Mouse (Mus musculus) lung, embryonic 16.5 days (tissue): ENCODE results near the gene Prr5l. TPM values are rescaled to one million over a fixed set of nuclear protein-coding genes. Genes with fewer than 3 reads are reported as not detected.

ENCODE experiments used
- ATAC-seq: fragments of 200-750 bp; cut with Nextera tagmentation; 2 replicates; pipeline ENCODE4 v1.8.0; 2017; ENCODE audit warnings: low read depth, mild to moderate bottlenecking, moderate library complexity
- H3K27ac ChIP-seq: fragments of 300-500 bp; sonication (generic); 2 replicates; pipeline ENCODE4 v1.5.1; 2014; ENCODE audit warnings: mild to moderate bottlenecking, control low read depth, low read length
- H3K27me3 ChIP-seq: fragments of 300-500 bp; sonication (generic); 2 replicates; pipeline ENCODE4 v1.6.1; 2014; ENCODE audit warnings: low read depth, low read length, mixed read lengths; ENCODE audit not compliant: control insufficient read depth, insufficient read depth
- H3K36me3 ChIP-seq: fragments of 300-500 bp; sonication (generic); 2 replicates; pipeline ENCODE4 v1.6.1; 2014; ENCODE audit warnings: low read length; ENCODE audit not compliant: control insufficient read depth, insufficient read depth
- H3K4me1 ChIP-seq: fragments of 300-500 bp; sonication (generic); replicated peaks from 2 replicates; pipeline ENCODE4 v1.6.1; 2014; ENCODE audit warnings: low read length, mixed read lengths; ENCODE audit not compliant: control insufficient read depth, insufficient read depth
- H3K4me2 ChIP-seq: fragments of 300-500 bp; sonication (generic); 2 replicates; pipeline ENCODE4 v1.6.1; 2014; ENCODE audit warnings: low read depth, low read length, control low read depth
- H3K4me3 ChIP-seq: fragments of 300-500 bp; sonication (generic); 2 replicates; pipeline ENCODE4 v1.5.1; 2014; ENCODE audit warnings: mild to moderate bottlenecking, low read length, control low read depth
- H3K9ac ChIP-seq: fragments of 300-500 bp; sonication (generic); 2 replicates; pipeline ENCODE4 v1.6.1; 2014; ENCODE audit warnings: low read length, control low read depth
- H3K9me3 ChIP-seq: fragments of 300-500 bp; sonication (generic); 2 replicates; pipeline ENCODE4 v1.6.1; 2016; ENCODE audit warnings: low read length; ENCODE audit not compliant: control insufficient read depth
- WGBS: fragments of 180-500 bp; shearing (Covaris S2); extraction: QIAGEN DNeasy Blood & Tissue Kit; methylation state at CpG from one replicate; pipeline ENCODE4 v1.1.7; 2014; 5-methylcytosine and 5-hydroxymethylcytosine counted together
- polyA plus RNA-seq: library from polyadenylated mRNA; unstranded; fragments of >200 nt; fragmentation: Nextera tagmentation; extraction: Ambion mirVana; gene quantifications from 2 replicates; pipeline ENCODE4 v1.2.1, GENCODE M21; 2015

Gene Prr5l
- polyA plus RNA-seq, 1 experiment from 2014 or later, result 43.7 TPM

DNA sequence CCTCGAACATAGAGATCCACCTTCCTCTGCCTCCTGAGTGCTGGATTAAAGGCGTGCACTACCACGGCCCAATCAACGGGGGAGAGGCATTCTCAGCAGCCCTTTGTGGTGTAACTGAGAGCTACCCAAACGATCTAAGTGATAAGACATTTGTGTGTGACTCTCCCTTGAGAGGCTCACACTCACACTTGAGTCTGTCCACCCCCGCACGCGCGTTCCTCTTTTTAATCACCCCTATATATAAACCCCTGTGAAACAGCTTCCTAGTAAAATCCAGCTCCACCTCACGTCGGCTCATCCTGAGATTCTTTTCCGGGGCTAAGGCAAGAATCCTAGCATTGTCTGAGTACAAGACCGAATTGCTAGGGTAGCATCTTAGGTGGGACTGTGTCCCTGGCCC is 25.9 kb upstream of the Prr5l start:
- no peak overlapping the region for H3K4me2 ChIP-seq
- no peaks in the 10 kb centered on the region for H3K36me3 ChIP-seq
- no peaks in the 10 kb centered on the region for H3K9me3 ChIP-seq
- no peak overlapping the region for H3K9ac ChIP-seq
- H3K4me1 ChIP-seq, result peaks cover 4% of the 10 kb centered on the region; the same call in 1 of the 2 replicates
- no peak overlapping the region for H3K4me3 ChIP-seq
- H3K27me3 ChIP-seq, result no peaks in the 10 kb centered on the region
- no peak overlapping the region for H3K27ac ChIP-seq
- ATAC-seq, result no peak
- WGBS, result 72% methylated on average over 13 of the region's 13 CpGs

DNA sequence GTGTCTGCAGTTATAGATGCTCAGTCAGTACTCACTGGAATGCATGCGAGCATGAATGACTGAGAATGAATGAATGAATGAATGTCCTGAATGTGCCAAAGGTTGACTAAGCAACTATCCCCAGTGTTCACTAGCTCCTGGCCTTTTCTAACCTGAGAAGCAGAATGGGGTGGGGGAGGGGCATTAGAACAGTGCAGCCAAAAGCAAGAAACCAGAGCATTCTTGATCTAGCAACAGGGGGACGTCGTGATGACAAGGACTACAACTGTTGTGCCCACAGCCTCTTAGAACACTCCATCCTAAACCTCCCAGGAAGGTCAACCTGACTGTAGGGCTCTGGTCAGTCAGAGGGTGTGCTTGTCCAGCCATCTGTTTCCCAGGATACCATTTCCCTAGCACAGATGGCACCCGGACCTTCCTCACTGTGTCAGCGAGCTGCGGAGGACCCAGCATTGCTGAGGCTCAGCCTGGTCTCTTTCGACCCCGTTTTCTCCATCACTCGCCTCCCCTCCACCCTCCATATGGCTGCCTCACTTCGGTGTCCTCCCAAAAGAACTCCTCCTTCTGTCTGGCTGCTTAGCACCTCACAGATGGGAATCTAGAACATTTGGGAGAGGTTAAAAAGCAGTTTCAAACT is 24.7 kb upstream of the Prr5l start:
- Histone ChIP-seq H3K27ac (no peak overlapping the region), H3K27me3 (no peaks in the 10 kb centered on the region), H3K9ac (no peak overlapping the region), H3K9me3 (no peaks in the 10 kb centered on the region), H3K4me3 (no peak overlapping the region), H3K4me1 (peaks cover 4% of the 10 kb centered on the region; the same call in 1 of the 2 replicates), H3K36me3 (no peaks in the 10 kb centered on the region), H3K4me2 (no peak overlapping the region)
- 83% methylated on average over 10 of the region's 10 CpGs for WGBS
- no peak for ATAC-seq

DNA sequence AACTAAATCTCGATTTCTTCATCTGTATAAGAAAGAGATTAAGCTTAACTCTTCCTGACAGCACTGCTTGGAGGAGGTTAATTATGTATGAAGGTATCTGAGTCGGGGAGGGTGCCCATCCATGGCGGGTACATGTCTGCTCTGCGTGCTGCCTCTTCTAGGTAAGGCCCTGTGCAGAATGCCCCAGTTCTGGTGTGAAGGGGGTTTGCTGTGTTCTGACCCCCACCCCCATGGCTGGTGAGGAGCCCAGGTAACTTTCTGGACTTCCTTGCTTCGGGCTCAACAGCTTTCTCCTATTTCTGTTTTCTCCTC is 23.5 kb upstream of the Prr5l start:
- H3K4me1 ChIP-seq, result peaks cover 4% of the 10 kb centered on the region; the same call in 1 of the 2 replicates
- ATAC-seq, result peak; percentile 39; the same call in 1 of the 2 replicates
- H3K4me3 ChIP-seq, result no peak overlapping the region
- H3K27ac ChIP-seq, result no peak overlapping the region
- no peak overlapping the region; the same call in 1 of the 2 replicates for H3K4me2 ChIP-seq
- WGBS, result 67% methylated on average over 5 of the region's 5 CpGs
- H3K27me3 ChIP-seq, result no peaks in the 10 kb centered on the region
- H3K9me3 ChIP-seq, result no peaks in the 10 kb centered on the region
- H3K36me3 ChIP-seq, result no peaks in the 10 kb centered on the region
- 0 out of 2 replicates have a peak overlapping the region, but pooled peaks have one; percentile 53 for H3K9ac ChIP-seq

DNA sequence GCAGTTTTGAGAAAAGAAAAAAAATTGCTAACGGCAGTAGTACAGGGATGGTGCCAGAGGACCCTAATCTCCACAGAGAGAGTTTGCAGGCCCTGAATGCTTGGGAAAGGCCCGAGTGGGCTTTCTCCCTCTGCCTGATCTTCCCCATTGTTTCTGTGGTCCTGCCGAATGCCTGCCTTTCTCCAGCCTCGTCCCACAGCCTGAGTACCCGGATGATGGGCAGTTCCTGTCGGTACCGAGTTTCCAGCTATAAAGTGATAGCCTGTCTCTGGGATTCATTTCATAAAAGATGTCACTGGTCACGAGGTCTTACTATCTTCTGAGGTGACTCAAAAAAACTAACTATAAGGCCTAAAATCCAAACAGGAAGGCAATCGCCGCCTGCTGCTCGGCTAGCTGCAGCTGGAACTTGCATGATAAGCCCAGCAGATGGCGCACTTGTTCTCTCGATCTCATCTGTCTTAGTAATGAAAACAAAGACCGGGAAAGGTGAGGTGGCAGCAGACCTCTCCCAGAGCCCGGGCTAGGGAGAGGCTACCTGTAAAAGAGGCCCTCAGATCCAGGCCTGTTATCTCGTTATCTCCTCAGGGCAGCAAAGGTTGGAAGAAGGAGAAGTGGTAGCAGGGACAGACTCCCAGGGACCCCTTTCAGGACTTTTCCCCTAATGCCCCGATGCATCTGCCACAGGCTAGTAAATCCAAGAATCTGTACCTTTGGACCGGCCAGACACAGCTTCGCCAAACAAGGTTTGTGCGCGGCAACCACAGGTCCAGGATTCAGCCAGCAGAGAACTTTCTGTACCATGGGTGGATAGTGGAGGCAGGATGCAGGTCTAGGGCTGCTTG is 22.9 kb upstream of the Prr5l start:
- peak overlapping the region; percentile 53 for H3K9ac ChIP-seq

DNA sequence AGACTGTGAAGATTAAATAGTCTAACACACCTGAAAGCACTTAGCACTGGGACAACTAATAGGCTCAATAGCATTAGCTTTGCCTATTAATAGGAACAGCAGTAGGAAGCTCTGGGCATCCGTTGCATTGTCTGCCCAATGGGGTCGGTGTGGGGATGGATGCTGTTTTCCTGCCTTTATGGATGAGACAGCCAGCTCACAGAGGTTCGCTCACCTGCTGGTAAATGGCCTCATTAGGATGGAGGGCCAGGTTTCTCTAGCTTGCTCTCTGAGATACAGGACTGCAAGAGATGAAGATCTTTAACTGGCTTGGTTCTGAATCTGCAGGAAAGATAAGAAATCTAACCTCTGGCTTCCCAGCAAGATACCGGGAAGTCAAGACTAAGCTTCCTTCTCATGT is 19.4 kb upstream of the Prr5l start:
- Histone ChIP-seq H3K4me3 (no peak overlapping the region), H3K4me1 (peaks cover 4% of the 10 kb centered on the region; the same call in 1 of the 2 replicates), H3K4me2 (no peak overlapping the region), H3K9ac (no peak overlapping the region), H3K9me3 (no peaks in the 10 kb centered on the region), H3K27ac (no peak overlapping the region), H3K27me3 (no peaks in the 10 kb centered on the region), H3K36me3 (no peaks in the 10 kb centered on the region; the same call in 1 of the 2 replicates)
- no peak for ATAC-seq
- WGBS, result 82% methylated on average over 4 of the region's 4 CpGs

More for the DNA sequence above, 22.9 kb upstream of the Prr5l start:
- H3K9me3 ChIP-seq, result no peaks in the 10 kb centered on the region
- peak; percentile 78 for ATAC-seq
- no peak overlapping the region for H3K27ac ChIP-seq
- peaks cover 4% of the 10 kb centered on the region; the same call in 1 of the 2 replicates for H3K4me1 ChIP-seq
- H3K36me3 ChIP-seq, result no peaks in the 10 kb centered on the region
- H3K4me2 ChIP-seq, result peak overlapping the region; percentile 50
- 19% methylated on average over 21 of the region's 21 CpGs for WGBS
- no peaks in the 10 kb centered on the region for H3K27me3 ChIP-seq
- peak overlapping the region; percentile 25 for H3K4me3 ChIP-seq

DNA sequence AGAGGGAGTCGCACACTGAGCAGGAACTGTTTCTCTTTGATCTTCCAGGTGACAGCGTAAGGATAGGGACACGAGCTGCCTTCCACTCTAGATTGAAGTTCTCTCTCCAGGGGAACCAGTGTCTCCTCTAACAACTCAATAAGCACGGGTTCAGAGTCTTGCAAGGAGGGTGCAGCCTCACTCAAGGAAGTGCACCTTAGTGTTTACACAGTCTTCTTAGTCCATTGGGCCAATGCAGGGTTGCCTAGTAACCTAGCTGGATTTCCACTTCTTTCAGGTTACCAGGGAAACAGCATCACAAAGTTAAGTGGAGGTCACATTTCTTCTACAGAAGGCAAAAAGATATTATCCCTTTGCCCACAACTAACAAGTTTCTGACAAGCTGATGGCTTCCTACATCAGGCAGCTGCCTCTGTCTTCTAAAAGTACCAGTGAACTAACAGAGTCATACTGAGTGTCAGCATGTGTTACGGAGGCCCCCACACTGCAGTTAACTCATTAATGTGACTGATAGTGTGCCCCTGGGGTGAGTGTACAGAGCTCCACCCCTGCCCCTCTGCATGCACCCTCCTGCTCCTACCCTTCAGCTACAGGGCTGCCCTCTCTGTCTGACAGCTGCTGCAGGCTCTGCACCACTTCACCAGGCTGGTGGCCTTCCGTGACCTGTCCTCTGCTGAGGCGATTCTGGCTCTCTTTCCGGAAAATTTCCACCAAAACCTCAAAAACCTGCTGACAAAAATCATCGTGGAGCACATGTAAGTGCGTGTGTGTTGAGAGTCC is 13.8 kb upstream of the Prr5l start:
- Histone ChIP-seq H3K36me3 (no peaks in the 10 kb centered on the region; the same call in 1 of the 2 replicates), H3K9ac (no peak overlapping the region), H3K4me3 (no peak overlapping the region), H3K27ac (no peak overlapping the region), H3K9me3 (no peaks in the 10 kb centered on the region), H3K4me2 (no peak overlapping the region), H3K27me3 (no peaks in the 10 kb centered on the region), H3K4me1 (no peaks in the 10 kb centered on the region; the same call in 1 of the 2 replicates)
- WGBS, result 49% methylated on average over 10 of the region's 10 CpGs
- ATAC-seq, result 0 out of 2 replicates have a peak, but pooled peaks have one; percentile 23

DNA sequence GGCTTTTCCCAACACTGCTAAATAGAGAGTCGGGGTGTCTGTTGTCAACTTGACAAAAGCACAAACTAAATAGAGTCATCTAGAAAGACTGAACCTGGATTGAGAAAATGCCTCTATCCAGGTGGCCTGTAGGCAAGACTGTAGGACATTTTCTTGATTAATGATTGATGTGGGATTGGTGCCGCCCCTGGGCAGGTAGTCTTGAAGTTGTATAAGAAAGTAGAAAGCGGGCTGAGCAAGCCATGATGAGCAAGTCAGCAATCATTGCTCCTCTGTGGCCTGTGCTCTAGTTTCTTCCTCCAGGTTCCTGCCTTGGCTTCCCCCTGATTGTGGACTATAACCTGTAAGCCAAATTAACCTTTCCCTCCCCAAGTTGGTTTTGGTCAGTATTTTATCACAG is 11.3 kb upstream of the Prr5l start:
- Histone ChIP-seq H3K9ac (no peak overlapping the region), H3K4me3 (no peak overlapping the region), H3K27me3 (no peaks in the 10 kb centered on the region), H3K9me3 (no peaks in the 10 kb centered on the region), H3K36me3 (no peaks in the 10 kb centered on the region), H3K4me2 (no peak overlapping the region), H3K27ac (no peak overlapping the region), H3K4me1 (no peaks in the 10 kb centered on the region; the same call in 1 of the 2 replicates)
- WGBS, result 83% methylated on average over 3 of the region's 3 CpGs
- ATAC-seq, result no peak

DNA sequence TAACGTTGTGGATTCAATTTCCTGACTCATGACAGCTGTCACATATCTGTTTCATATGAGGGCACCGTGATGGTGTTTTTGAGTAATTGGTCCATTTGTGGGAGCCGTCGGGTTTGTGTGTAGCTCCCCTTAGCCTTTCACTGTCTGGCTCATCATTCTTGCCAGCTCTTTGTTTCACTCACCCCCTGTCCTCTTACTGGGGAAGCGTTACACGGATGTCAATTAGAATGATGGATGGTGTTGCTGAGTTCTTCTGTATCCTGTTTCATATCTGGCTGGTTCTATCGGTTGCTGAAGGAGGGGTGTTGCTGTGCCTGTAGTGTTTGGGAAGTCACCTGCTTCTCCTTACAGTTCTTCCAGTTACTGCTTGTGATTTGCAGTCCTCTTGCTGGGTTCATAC is 8.3 kb upstream of the Prr5l start:
- Histone ChIP-seq H3K9me3 (no peaks in the 10 kb centered on the region), H3K27me3 (no peaks in the 10 kb centered on the region), H3K9ac (no peak overlapping the region), H3K4me2 (no peak overlapping the region), H3K36me3 (no peaks in the 10 kb centered on the region), H3K27ac (no peak overlapping the region), H3K4me1 (peaks cover 7% of the 10 kb centered on the region), H3K4me3 (no peak overlapping the region)
- no peak for ATAC-seq
- WGBS, result 32% methylated on average over 7 of the region's 7 CpGs

DNA sequence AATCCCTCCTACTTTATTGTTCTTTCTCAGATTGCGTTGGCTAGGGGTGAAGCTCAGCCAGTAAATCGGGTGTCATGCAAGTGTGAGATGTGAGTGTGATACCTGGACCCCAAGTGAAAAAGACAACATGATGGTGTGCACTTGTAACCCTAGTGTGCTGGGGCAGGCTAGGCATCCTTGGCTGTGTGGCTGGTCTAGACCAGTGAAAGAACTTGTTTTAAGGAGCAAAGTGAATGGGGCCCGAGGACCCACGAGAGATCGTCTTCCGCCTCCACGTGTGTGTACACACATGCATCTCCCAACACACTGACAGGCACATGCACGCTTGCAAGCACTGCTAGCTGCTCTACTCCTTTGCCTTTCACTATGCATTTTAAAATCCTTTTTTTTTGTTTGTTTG is 6.1 kb upstream of the Prr5l start:
- Histone ChIP-seq H3K27me3 (no peaks in the 10 kb centered on the region), H3K4me1 (peaks cover 13% of the 10 kb centered on the region), H3K4me3 (no peak overlapping the region), H3K36me3 (no peaks in the 10 kb centered on the region), H3K9me3 (no peaks in the 10 kb centered on the region), H3K9ac (no peak overlapping the region), H3K4me2 (no peak overlapping the region), H3K27ac (no peak overlapping the region)
- WGBS, result 89% methylated on average over 8 of the region's 8 CpGs
- ATAC-seq, result no peak
